Mouse (Mus musculus) neutrophil, adult 5-6 weeks (primary cell): ENCODE measurements at regions not wholly inside any gene's neighbourhood (a gene's known extent, or its start where the extent isn't known, plus 50 kb on each side); places are given as distances from the start of the nearest gene placed in this dataset.
A peak's percentile ranks its signal among the peaks of the same experiment; 100 is the strongest.

Experiments used
- ATAC-seq: fragments of 151-379, 151-347 bp; 2 replicates; pipeline ENCODE4 v1.8.0; 2017; ENCODE audit warnings: mild to moderate bottlenecking, moderate TSS enrichment; ENCODE audit not compliant: insufficient number of reproducible peaks, poor library complexity, low FRiP score, severe bottlenecking; ENCODE audit errors: extremely low read depth

DNA sequence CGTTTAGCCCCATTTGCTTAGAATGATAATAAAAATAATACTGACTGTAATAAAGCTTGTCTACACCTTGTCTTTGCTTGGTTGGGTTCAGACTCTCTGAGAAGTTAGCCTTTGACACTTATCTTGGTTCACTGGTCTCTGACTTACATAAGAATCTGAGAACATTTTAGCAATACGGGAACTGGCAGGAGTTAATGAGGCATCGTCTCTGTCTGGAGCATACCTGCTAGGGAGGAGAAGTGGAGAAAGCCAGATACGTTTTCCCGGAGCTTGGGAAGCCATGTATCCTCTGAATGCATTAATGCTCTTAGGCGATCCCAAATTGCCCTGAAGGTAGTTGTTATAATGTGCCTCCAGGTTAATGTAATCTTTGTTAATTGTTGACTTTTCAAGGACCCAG, 152.6 kb upstream of the Map3k1 start:
- ATAC-seq = no peak

DNA sequence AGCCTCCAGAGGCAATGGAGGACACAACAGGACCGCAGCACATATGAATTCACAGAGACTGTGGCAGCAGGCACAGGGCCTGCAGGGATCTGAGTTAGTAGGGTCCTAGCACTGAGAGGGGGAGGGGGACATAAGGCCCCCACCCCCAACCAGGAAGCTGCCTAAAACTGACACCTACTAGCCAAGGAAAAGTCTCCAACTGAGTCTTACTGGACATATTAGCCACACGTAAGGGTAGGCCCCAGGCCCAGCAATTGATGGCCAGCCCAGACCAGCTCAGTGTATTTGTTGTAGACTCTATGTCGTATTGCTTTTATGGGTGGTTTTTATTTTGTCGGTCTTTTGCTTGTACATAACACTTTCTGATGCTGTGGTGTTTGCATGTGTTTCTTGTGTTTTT, 153.4 kb upstream of the Map3k1 start:
- ATAC-seq = no peak

DNA sequence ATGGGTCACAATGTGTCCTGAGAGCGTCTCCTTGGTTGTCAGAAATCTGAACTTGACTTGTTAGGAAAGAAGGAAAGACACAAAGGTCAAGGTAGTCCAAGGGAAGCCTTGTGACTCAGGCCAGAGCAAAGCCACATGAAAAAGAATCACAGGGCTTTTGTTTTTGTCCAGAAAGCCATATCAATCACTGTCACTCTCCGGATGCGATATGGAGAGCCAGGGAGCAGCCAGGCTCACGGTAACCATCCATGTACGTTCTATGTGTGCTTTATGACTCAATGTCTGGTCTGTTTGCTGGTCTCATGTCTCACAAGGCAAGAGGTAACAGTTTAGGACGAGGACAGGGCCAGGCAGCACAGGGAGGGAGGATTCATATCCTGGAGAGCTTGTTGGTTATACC, 157.3 kb upstream of the Map3k1 start:
- ATAC-seq = no peak

DNA sequence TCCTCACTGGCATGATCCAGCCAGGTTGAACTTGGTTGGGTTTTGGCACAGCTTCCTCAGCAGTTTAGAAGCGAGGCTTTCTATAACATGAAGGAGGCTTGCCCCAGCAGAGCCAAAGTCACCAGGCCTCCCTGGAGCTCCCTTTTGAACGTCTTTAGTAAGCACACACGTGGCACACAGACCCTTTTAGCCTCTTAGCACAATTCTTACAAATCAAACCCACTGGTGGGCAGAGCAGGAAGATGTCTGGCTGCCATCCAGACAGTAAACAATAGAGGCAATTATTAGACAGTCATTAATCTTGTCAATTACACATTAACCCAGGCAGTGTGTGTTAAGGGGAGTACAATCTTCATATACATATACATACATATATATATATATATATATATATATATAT, 157.8 kb upstream of the Map3k1 start:
- no peak for ATAC-seq

DNA sequence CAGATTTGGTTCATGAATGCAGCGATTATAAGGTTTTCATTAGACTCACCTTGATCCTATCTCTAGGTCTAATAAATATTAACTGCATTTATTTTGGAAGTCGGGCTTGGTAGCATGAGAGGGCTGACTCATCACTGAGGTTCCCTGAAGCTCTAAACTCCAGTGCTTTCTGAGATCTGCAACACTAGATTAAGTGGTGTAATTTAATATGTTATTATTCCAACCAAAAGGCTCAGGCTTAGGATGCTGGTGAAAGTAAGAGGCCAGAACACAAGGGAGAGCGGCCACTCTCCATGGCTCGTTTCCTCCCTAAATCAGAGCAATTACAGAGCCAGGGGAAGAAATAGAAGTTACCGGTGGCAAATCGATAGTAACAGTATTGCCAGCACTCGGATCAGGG, 159.4 kb upstream of the Map3k1 start:
- no peak for ATAC-seq

DNA sequence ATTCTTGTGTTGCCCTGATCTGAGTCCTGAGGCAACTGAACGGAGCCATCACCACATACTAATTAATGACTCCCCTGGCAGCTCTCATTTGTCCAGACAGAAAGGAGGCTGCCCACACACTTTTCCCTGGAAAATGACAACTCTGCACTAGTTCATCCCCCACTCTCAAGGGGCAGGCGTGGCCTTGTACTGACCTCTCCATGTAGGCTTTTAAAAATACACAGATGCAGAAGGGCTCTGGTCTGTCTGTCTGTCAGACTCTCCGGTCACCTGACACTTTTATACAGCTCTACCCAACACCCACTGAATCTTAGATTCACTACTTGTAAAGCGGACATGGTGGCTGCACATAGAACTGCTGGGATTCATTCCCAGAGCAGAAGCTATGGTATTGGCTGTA, 165.5 kb upstream of the Map3k1 start:
- ATAC-seq = no peak

DNA sequence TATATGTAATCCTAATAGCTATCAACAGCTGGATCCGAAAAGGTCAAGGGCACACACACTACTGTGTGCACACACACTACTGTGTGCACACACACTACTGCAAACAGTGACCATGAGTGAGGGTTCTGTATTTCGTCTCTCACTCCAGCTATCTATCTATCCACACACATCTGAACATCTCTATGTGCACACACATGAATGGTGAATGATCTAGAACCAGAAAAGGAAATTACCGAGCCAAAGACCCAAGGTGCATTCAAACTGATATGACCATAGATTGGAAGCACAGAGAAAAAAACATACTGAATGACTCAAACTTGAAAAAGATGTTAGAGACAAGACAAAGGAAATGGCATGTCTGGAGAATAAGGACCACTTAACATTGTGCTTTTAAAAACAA, 166.8 kb upstream of the Map3k1 start:
- no peak for ATAC-seq

DNA sequence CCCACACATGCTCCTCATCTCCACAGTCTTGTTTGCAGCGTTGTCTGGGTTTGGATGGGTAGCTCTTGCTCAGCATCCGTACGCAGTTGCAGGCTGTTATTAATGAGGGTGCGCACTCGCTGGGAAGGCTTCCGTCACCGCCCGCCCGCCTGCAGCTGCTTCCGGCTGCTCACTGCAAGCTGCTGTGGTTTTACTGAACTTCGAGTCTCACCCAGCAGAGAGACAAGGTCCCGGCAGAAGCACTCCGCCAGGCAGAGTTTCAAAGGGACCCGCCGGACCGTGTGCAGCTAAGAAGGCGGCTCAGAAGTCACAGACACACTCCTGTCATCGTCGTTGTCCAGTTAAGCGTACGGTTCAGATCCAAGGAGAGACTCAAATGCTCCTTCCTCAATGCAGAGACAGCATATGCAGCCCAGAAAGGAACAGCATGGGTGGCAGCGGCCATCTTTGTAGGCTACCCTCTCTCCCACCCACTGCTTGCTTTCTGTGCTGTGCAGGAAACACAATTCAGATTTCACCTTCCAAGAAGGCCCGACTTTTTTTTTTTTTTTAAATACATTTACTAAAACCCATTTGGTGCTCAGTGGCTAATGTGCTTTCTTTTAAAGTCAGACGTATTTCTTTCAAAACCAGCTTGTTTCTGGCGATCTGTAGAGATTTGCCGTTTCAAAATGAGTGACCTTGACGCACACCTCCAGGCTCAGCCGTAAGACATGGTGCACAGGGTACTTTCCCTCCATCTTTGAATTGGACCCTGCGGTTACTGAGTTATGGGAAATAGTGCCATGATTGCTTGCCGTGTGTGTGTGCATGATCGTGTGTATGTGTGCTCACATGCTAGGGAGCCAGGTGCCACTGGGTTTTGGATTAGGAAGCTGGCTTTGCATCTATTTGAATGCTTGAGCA, 169.2 kb upstream of the Map3k1 start:
- ATAC-seq = peak; percentile 57

DNA sequence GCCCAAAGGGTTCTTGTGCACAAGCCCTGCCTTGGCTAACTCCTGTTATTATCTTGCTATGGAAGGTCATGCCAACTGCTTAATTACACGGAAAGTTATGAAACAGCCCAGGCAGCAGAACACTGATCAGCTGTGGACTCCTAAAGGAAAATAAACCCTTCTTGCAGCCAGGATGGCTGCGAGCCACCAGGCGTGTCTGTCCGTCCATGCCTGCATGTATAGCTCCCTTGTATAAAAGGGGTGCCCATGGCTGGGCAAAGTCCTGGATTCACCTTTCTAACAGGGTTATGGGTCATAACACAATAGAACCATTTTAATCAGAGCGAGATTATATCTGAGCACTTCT, 169.9 kb upstream of the Map3k1 start:
- no peak for ATAC-seq

DNA sequence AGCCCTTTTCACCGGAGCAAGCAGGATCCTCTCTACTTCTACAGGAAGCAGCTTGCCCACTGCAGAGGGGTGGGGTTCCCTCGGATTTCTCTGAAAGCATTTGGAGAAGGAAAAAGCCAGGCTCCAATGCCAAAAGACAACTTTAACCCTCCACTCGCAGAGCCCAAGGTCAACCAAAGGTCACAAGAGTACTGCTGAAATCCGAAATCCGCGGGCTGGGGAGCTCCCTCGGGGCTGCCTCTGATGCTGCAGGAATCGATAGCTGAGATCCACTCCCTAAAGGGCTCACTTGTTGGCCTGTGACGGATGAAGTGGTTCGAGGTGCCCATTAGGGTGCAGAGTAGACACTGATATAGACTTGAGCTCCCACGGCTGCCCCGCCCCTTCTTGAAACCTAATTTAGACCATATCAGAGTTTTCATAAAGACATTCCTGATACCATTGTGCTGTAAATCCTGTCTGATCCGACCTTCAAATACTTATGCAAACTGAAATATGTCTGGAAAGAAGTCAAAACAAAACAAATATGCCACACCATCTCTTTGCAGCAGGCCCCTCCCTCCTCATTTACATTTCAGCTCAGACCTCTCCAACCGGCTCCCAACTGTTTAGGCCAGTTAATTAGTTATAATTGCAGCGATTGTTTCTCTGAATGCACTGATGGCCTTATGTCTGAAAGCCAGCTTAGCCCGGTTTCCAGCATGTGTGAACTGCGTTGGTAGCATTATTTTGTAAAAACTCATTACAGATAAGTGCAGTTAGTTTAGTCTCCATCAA, 170.8 kb upstream of the Map3k1 start:
- ATAC-seq = no peak

DNA sequence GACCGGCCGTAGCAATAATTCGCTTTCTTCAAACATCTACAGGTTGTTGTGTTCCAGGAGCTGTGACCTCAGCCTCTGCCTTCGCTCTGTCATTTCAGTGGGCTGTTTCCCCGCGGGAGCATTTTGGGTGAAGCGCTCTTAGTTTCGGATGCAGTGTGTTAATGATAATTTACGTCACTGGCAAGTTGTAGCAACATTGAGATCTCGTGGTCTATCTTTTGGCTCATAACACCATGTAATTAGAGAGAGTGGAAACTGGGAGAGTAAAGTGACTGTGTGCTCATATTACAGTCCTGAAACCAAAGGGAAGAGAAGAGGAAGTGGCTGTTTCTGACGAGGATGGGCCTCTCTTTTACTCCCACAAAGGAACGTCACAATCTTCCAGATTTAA, 171.4 kb upstream of the Map3k1 start:
- ATAC-seq = no peak

DNA sequence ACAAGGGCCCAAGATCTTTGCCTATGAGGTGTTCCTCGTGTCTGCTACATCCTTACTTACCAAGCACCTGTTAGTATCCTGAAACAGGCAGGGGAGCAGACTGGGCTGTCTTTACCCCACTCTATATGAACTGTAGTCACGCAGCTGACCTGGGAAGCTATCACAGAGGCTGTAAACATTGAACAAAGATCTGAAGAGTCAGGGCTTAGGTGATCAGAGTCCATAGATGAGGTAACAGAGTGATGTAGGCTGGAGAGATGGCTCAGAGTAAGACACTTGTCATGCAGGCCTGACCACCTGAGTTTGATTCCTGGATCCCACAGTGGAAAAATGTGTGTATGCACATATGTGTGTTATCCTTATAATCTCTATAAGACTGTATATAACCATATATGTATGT, 172.3 kb upstream of the Map3k1 start:
- ATAC-seq = no peak

DNA sequence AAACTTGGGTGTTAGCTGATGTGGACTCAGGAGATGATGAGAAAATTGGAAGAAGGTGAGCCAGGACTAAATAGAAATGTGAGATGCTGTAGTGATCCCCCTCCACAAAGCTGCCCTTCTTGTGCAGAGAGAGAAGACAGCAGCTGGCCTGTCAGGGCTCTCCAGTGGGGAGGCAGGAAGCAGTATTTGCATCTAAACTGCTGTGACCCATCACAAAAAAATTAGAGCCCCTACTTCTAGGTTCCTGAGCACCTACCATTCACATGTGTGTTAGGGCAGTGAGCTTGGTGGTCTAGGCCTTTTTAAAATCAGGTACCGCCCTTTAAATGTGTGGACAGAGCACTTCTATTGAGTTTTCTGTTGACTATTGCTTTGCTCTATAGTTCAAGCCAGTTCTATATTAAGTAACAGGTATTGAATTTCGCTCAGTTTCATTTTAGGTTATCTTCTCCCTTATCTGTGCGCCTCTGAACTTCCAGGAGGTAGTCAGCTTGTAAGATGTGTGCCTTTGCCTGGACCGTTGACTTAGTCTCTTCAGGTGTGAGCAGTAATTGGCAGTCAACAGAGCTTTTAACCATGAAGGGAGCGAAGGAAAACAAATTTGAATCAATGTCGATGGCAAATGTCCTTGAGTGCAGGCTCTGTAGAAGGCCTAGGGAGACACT, 174.1 kb upstream of the Map3k1 start:
- peak; percentile 45; the same call in 1 of the 2 replicates for ATAC-seq

DNA sequence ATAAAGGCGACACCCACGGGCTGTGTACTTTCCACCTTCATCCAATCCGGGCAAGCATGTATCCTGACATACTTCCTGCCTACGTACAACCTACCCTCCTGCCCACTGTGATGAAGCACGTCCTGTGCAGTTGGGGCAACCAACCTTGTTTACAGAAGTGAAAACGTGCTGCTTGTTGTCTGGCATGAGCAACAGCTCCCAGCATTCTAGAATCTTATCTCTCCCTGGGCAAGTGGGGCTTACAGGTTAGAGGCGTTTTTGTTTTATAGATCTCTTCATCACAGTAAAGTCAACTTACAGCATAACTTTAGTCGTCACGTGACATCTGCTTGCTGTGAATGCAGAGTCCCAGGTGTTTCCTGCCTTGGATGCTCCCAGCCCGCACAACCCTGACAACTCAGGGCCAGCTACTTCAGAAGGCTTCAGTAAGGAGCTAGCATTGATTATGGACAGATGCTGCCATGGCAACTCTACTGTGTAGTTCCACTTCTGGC, 175.3 kb upstream of the Map3k1 start:
- peak; percentile 79 for ATAC-seq

DNA sequence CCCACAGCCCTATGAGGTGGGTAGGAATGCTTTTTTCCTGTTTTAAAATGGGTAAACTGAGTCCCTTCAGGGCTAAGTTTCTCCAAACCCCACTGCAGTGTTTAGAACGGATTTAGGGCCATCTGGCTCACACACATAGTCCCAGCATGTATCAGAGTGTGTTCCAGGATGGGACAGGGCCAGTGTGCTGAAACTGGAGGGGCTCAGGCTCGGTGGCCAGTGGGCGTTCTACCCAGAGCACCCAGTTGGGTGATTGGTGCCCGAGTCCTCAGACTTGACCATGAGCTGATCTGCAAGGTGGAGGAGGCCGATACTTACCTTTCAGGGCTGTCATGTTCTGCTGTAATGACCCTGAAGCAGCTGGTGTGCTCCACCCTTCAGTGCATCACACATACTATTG, 176.6 kb upstream of the Map3k1 start:
- no peak for ATAC-seq

DNA sequence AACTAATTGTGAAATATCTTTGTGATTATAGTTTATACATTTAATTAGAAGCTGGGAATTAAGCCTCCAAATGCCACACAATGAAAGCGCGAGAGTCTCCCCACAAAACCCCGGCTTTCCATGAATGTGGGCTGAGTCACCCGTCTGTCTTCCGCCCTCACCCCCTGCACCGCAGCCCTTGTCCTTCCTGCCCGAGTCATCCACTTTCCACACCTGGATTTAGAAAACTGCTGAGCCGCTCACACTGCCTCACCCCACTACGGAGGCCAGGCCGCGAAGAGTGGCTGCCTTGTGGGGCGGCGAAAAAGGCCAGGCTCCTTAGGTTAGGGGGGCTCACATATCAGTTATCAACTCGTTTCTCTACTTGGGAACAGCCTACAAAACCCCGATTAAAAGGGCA, 177.9 kb upstream of the Map3k1 start:
- no peak for ATAC-seq

DNA sequence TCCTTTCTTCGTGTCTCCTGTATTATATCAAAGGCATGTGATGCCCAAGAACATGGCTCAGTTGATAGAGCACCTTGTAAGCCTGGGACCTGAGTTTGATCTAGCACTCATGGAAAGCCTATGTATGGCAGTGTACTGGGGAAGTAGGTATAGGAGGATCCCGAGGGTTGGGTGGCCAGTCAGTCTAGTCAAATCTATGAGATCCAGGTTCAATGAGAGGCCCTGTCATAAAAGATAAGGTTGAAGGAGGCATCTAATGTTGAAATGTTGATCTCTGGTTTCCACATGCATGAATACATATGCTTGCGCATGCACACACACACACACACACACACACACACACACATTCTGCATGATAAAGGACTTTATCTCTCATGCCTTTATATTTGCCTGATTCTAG, 178.6 kb upstream of the Map3k1 start:
- ATAC-seq = no peak

DNA sequence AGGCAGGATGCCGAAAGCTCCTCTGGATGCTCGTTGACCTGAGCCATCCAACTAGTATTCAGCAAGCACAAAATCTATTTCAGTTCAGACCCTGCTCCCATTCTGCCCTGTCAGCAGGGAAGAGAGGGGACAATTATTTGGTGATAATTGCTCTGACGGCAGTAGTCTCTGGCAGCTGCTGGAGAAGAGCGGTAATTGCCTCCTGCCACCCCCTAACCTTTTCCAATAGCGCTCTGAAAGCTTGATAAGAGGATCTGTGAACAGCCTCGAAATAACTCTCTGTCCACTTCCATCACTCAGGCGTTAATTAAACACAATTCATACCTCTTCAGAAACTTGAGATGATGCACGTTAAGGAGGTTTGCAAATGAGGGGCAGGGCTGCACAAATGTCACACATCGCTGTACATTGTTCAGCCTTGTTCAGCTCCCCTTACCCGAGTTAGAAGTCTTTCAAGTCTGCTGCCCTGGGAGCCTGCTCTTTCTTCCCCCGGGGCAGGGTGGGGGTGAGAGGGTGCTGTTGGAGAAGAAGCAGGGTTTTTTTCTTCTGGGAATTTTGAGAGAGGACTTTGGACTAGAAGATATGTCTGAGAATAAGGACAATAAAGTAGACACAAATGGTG, 182.2 kb upstream of the Map3k1 start:
- ATAC-seq = no peak

DNA sequence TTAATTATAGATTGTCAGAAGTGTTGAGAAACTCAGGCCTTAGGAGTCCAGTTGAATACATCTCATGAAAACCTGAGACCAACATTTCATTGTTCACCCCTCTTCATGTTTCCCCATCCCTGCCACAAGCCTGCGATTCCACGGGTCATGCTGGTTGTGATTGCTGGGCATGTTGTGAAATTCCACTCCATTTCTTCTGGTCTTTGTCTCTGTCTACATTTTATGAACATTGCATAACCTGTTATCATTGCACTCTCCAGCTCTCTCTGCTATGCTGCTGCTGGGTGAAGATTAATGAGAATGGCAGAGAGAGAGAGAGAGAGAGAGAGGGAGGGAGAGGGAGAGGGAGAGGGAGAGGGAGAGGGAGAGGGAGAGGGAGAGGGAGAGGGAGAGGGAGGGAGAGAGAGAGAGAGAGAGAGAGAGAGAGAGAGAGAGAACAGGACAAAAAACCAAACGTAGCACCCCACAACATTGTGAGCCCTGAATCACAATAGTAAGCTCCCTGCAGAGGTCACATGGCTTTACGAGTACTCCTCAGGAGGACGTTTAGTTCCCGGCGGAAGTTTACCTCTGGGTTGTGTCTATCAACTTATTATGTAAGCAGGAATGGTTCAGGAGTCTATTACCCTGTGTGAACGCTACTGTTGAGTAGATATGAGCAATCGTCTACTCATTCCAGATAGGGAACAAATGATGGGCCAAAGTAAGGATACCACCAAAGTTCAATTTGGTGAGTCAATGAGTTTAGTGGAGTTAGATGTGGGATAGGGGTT, 183.5 kb upstream of the Map3k1 start:
- no peak for ATAC-seq
